Mouse (Mus musculus): ENCODE results near the gene Pip5k1c. TPM values are rescaled to one million over a fixed set of nuclear protein-coding genes. Genes with fewer than 3 reads are reported as not detected.

The Pip5k1c gene
- polyA plus RNA-seq, 1 experiment, result 212 TPM

- peaks cover 49% of the 10 kb centered on the region for H3K36me3 ChIP-seq (ENCODE audit: control insufficient read depth, insufficient read depth, low read length)
- peak overlapping the region; percentile 96 for H3K27ac ChIP-seq (ENCODE audit: control insufficient read depth, insufficient read depth, low read length)
- peak overlapping the region; percentile 68 for H3K4me3 ChIP-seq (ENCODE audit: control insufficient read depth, insufficient read depth, low read length)
- TF ChIP-seq POLR2A (IDR thresholded peaks at IDR 0.05; ENCODE audit: control insufficient read depth, extremely low read depth, insufficient read depth, low read length, poor library complexity) (peak; percentile 26; the same call in 1 of the 2 replicates), CTCF (IDR thresholded peaks at IDR 0.05; ENCODE audit: borderline replicate concordance, control insufficient read depth, extremely low read depth, insufficient read depth, low read length, poor library complexity) (no peak)
- H3K27me3 ChIP-seq (ENCODE audit: control insufficient read depth, insufficient read depth, low read length), result no peaks in the 10 kb centered on the region
- DNase-seq, result peak; percentile 91
- peaks cover 61% of the 10 kb centered on the region for H3K4me1 ChIP-seq (replicated peaks; ENCODE audit: control insufficient read depth, insufficient read depth, low read length)
- 9% methylated on average over 10 of the region's 10 CpGs for WGBS
These were observed 36.6 kb downstream of the Pip5k1c start for GRCm38 (mm10) chr10:81329194-81329975.

DNA sequence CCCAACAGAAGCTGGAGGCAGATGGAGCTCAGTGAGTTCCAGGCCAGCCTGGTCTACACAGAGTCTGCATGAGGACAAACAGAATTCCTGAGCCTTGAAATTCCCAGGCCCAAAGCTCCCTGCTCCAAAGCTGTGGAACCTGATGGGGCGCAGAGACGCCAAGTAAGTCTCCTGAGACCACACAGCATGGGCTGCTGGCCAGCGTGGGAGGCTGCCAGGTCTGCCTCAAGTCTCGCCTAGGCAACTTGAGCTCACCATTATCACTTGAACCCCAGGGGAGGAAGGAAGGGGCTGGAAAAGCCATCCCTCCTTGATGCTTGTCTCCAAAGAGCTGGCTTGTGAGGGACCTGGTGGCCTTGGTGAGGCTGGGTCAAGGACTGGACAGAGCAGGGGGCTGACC, 37.2 kb downstream of the Pip5k1c start:
- H3K4me3 ChIP-seq (ENCODE audit: control insufficient read depth, insufficient read depth, low read length), result peak overlapping the region; percentile 68
- H3K4me1 ChIP-seq (replicated peaks; ENCODE audit: control insufficient read depth, insufficient read depth, low read length), result peaks cover 64% of the 10 kb centered on the region
- H3K27ac ChIP-seq (ENCODE audit: control insufficient read depth, insufficient read depth, low read length), result peak overlapping the region; percentile 96
- no peaks in the 10 kb centered on the region for H3K27me3 ChIP-seq (ENCODE audit: control insufficient read depth, insufficient read depth, low read length)
- peak; percentile 12; the same call in 1 of the 2 replicates for TF ChIP-seq POLR2A (IDR thresholded peaks at IDR 0.05; ENCODE audit: control insufficient read depth, extremely low read depth, insufficient read depth, low read length, poor library complexity)
- no peak for TF ChIP-seq CTCF (IDR thresholded peaks at IDR 0.05; ENCODE audit: borderline replicate concordance, control insufficient read depth, extremely low read depth, insufficient read depth, low read length, poor library complexity)
- no peak for DNase-seq
- H3K36me3 ChIP-seq (ENCODE audit: control insufficient read depth, insufficient read depth, low read length), result peaks cover 49% of the 10 kb centered on the region
- WGBS, result 22% methylated on average over 4 of the region's 4 CpGs

DNA sequence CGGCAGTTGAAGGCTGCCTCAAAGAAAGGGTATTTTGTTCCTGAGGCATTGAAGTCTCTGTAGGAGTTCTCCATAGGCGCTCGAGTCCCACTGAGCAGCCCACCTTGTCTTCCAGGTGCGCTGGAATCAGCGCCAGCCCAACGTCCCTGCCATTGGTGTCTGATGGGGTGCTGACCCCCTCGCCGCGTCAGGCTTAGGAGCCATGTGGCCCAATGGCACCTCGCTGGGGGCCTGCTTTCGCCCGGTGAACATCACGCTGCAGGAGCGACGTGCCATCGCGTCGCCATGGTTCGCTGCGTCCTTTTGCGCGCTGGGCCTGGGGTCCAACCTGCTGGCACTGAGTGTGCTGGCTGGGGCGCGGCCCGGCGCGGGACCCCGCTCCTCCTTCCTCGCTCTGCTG, 39.5 kb downstream of the Pip5k1c start:
- peaks cover 32% of the 10 kb centered on the region for H3K36me3 ChIP-seq (ENCODE audit: control insufficient read depth, insufficient read depth, low read length)
- DNase-seq, result no peak
- no peak for TF ChIP-seq CTCF (IDR thresholded peaks at IDR 0.05; ENCODE audit: borderline replicate concordance, control insufficient read depth, extremely low read depth, insufficient read depth, low read length, poor library complexity)
- TF ChIP-seq POLR2A (IDR thresholded peaks at IDR 0.05; ENCODE audit: control insufficient read depth, extremely low read depth, insufficient read depth, low read length, poor library complexity), result no peak
- no peak overlapping the region for H3K4me3 ChIP-seq (ENCODE audit: control insufficient read depth, insufficient read depth, low read length)
- no peak overlapping the region for H3K27ac ChIP-seq (ENCODE audit: control insufficient read depth, insufficient read depth, low read length)
- H3K27me3 ChIP-seq (ENCODE audit: control insufficient read depth, insufficient read depth, low read length), result no peaks in the 10 kb centered on the region
- peaks cover 52% of the 10 kb centered on the region for H3K4me1 ChIP-seq (replicated peaks; ENCODE audit: control insufficient read depth, insufficient read depth, low read length)
- 92% methylated on average over 29 of the region's 29 CpGs for WGBS

- peaks cover 35% of the 10 kb centered on the region for H3K4me1 ChIP-seq (replicated peaks; ENCODE audit: control insufficient read depth, insufficient read depth, low read length)
- H3K27me3 ChIP-seq (ENCODE audit: control insufficient read depth, insufficient read depth, low read length), result no peaks in the 10 kb centered on the region
- no peak overlapping the region for H3K4me3 ChIP-seq (ENCODE audit: control insufficient read depth, insufficient read depth, low read length)
- WGBS, result 96% methylated on average over 11 of the region's 11 CpGs
- peaks cover 32% of the 10 kb centered on the region for H3K36me3 ChIP-seq (ENCODE audit: control insufficient read depth, insufficient read depth, low read length)
- H3K27ac ChIP-seq (ENCODE audit: control insufficient read depth, insufficient read depth, low read length), result no peak overlapping the region
- DNase-seq, result no peak
- no peak for TF ChIP-seq CTCF (IDR thresholded peaks at IDR 0.05; ENCODE audit: borderline replicate concordance, control insufficient read depth, extremely low read depth, insufficient read depth, low read length, poor library complexity)
- no peak for TF ChIP-seq POLR2A (IDR thresholded peaks at IDR 0.05; ENCODE audit: control insufficient read depth, extremely low read depth, insufficient read depth, low read length, poor library complexity)
These were observed 41.6 kb downstream of the Pip5k1c start for GRCm38 (mm10) chr10:81334324-81334723.

DNA sequence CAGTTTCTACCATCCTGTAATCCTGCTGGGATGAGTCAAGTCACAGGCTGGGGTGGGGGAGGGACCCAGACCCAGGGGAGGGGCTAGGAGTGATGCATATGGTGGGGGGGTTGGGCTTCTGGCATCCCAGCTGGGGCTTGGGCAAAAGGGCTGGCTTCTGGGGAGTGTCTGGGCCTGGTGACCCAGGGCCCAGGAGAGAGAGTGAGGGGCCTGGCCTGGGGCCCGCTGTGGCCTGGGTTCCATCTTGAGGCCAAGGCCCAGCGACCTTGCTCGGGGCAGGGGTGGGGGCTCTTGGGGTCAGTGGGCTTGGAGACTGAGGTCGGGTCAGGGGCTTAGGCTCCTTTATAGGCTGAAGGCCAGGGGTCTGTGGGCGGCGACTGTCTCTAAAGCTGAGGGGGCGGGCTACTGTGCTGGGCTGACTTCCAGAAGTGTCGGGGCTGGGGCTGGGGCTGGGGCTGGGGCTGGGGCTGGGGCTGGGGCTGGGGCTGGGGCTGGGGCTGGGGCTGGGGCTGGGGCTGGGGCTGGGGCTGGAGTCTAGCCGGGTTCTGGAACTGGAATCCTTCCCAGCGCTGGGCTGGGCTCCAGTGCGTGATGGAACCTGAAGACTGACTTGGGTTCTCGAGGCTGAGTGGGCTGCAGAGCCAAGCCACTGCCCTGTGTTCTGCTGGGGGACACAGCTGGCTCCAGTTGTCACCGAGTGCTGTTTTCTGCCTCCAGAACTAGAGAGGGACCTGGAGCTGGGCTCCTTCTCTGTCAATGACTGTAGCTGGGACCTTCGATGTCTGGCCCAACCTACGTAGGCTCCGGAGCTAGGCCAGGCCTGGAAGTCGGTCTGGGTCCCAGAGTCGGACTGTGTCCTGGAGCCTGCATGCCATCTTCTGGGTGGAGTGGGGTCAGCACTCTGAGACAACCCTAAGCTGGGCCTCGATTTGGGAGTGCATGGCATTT, 42.9 kb downstream of the Pip5k1c start:
- H3K4me3 ChIP-seq (ENCODE audit: control insufficient read depth, insufficient read depth, low read length), result no peak overlapping the region
- peaks cover 32% of the 10 kb centered on the region for H3K36me3 ChIP-seq (ENCODE audit: control insufficient read depth, insufficient read depth, low read length)
- WGBS, result 90% methylated on average over 19 of the region's 19 CpGs
- no peak overlapping the region for H3K27ac ChIP-seq (ENCODE audit: control insufficient read depth, insufficient read depth, low read length)
- peaks cover 22% of the 10 kb centered on the region for H3K4me1 ChIP-seq (replicated peaks; ENCODE audit: control insufficient read depth, insufficient read depth, low read length)
- DNase-seq, result no peak
- TF ChIP-seq CTCF (IDR thresholded peaks at IDR 0.05; ENCODE audit: borderline replicate concordance, control insufficient read depth, extremely low read depth, insufficient read depth, low read length, poor library complexity) (no peak), POLR2A (IDR thresholded peaks at IDR 0.05; ENCODE audit: control insufficient read depth, extremely low read depth, insufficient read depth, low read length, poor library complexity) (no peak)
- no peaks in the 10 kb centered on the region for H3K27me3 ChIP-seq (ENCODE audit: control insufficient read depth, insufficient read depth, low read length)

DNA sequence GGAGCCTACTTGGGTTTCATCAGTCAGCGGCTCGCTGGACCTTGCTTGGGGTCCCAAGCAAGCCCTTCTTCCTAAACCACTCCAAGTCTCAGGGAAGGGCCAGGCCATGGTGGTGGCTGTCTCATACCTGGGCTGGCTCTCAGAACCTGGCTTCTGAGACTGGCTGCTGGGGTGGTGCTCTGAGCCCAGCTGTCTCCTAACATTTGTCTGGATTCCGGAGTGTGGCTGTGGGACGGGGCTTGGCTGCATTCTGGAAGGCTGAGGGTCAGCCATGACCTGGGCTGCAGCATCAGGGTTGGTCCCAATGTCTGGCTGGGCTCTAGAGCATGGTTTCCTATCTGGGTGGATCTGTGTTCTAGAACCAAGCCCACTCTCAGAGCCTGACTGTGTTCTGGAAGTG, 43.8 kb downstream of the Pip5k1c start:
- Histone ChIP-seq H3K4me3 (ENCODE audit: control insufficient read depth, insufficient read depth, low read length) (no peak overlapping the region), H3K4me1 (replicated peaks; ENCODE audit: control insufficient read depth, insufficient read depth, low read length) (peaks cover 18% of the 10 kb centered on the region), H3K36me3 (ENCODE audit: control insufficient read depth, insufficient read depth, low read length) (peaks cover 31% of the 10 kb centered on the region), H3K27me3 (ENCODE audit: control insufficient read depth, insufficient read depth, low read length) (no peaks in the 10 kb centered on the region), H3K27ac (ENCODE audit: control insufficient read depth, insufficient read depth, low read length) (no peak overlapping the region)
- TF ChIP-seq CTCF (IDR thresholded peaks at IDR 0.05; ENCODE audit: borderline replicate concordance, control insufficient read depth, extremely low read depth, insufficient read depth, low read length, poor library complexity) (no peak), POLR2A (IDR thresholded peaks at IDR 0.05; ENCODE audit: control insufficient read depth, extremely low read depth, insufficient read depth, low read length, poor library complexity) (no peak)
- no peak for DNase-seq
- WGBS, result 98% methylated on average over 4 of the region's 4 CpGs
